Mouse (Mus musculus) leukemia stem cell, adult 10-12 weeks (primary cell): Measurements from ENCODE around the gene Top3b. TPM values are rescaled to one million over a fixed set of nuclear protein-coding genes. Genes with fewer than 3 reads are reported as not detected.

ENCODE experiments used
- polyA plus RNA-seq: library from polyadenylated mRNA; stranded (reverse); fragments of >175 nt; gene quantifications from 2 replicates; pipeline ENCODE4 v1.2.3, GENCODE M21; 2012; ENCODE audit warnings: low replicate concordance

Top3b gene
- polyA plus RNA-seq, result 20.5 and 38.6 TPM in 2 replicates

DNA sequence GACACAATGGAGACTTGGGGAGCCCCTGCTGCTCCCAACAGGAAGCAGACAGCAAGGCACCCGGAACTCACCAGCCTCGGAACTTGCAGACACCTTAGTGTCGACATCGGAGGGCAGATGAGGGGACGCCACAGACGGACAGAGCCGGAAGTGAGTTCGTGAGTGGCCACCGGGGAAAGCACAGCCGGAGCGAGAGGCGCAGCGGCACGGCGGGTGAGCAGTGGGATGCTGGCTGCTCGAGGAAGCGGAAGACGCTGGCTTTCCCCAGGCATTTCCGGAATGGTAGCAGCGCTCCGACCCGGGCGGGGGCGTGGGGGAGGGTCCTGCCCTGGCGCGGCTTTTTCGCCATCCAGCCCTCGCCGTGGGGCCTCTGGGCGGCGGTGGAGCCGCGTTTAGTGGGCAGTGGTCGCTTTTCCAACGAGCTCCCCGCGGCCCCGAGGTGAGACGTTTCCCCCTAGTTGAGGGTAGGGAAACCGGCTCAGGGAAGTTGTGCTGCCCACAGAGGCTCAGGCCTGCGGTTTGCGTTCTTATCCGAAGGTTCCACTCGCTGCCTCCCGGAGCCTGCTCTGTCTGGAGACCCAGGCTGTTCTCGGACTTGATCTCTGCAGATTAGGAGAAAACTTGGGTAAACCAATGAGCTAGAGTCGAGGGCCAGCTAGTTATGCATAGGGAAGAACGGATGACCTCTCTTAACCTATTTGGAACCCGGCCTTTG, at the start of gene Top3b, which contains the start of gene Vpreb1:
TSS of gene Top3b (plus strand) at position 120 of the 715 bp plus-strand sequence.
TSS of gene Vpreb1 (minus strand) at position 227 of the 715 bp plus-strand sequence.

DNA sequence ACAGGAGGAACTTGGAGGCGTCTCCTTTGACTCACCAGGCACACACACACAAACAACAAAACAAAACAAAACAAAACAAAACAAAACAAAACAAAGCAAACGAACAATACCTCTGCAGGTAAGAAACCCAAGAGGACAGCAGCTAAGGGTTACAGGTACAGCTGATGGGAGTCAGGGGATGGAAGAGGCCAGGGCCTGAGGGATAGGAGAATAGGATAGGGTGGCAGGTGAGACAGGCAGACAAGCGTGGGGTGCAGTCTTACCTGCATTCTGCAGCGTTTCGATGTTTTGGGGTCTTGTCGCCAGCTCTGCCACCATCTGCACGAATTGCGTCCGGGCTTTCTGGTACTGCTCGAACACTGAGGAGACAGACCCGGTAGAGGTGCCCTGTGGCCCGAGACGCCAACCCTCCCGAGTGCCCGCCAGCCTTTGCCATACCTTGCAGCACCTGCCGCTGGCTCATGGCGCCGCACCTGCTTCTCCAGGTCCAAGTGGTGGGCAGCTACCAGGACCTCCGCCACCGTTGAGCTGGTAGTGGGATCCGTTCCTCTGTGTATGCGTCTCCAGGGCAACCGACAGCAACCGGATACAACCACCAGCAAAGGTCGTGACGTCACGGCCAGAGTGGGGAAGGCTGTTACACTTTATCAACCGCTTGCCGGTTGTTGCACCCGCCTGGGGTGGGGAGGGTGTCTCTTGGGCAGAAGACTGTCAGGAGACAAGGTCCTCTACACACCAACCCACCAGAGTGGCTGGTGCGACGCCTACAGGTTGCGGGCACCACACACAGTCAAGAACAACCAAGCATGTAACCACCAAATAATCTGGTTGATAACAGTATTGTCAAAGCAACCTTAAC, 41.5 kb upstream of the Top3b start, which contains the start of gene Spag6l:
TSS of gene Spag6l (minus strand) at position 700 of the 859 bp plus-strand sequence.

DNA sequence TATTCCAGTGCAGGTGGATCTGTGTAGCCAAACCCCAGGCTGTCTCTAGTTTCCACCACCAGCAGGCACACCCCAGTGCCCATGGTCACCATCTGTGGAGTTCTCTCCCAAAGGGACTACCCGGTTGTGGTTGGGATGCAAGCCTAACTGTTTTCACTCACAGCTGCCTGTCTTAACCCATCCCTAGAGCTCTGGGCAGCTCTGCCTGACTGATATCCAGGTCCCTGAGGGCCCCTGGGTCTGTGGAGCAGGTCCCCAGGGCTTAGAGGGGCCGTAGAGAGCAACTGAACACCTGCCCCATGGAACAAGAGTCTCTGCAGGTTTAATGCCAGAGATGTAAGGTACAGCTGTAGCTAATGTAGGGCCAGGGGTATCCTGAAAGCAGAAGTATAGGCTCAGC, 6.6 kb upstream of the Top3b start, which contains the start of gene Igll1:
TSS of gene Igll1 (minus strand) at position 8 of the 400 bp plus-strand sequence.

DNA sequence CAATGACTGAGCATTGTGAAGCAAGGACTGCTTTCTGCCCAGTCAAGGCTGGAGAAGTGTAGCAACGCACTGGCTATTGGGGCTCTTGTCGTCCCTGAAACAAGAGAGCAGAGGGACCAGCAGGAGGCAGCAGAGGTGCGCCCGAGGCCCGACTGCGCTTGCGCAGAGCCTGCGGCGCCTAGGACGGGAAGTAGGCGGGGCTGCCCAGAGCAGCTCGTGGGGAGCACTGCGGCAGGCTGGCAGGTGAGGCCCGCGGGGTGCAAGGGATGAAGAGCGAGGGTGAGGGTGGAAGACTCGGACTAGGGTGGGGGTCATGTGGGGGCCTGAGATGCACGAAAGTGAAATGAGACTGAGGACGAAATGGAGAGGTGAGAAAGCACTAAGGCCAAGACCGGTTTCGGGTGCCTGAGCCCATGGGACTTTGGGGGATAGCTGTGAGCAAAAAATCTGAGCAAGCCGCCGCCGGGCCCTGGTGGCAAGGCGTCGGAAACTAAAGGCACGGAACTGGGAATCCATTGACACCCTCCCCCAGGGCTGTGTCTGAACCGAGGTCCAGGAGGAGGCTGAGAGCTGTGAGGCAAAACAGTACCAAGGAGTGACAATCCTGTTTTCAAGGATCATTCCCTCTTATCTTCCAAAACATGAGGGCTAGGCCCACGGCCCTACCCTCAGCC, 26.0 kb downstream of the Top3b start, which contains the start of gene Ppm1f:
TSS of gene Ppm1f (plus strand) at position 88 of the 674 bp plus-strand sequence.

Other genes with a start within 250 kb of the Top3b start
- gene Olfr19, start 194.3 kb upstream of the Top3b start, polyA plus RNA-seq, result not detected in 2 replicates
- gene Spag6l, start 41.3 kb upstream of the Top3b start, polyA plus RNA-seq, result not detected in 2 replicates
- 0.36 TPM in 1 of 2 replicates, not detected in the other for gene Igll1, start 6.8 kb upstream of the Top3b start, polyA plus RNA-seq
- gene Vpreb1, start 107 bp downstream of the Top3b start, polyA plus RNA-seq, result not detected in 2 replicates
- 1.7 and 6.7 TPM in 2 replicates for gene Ppm1f, start 25.7 kb downstream of the Top3b start, polyA plus RNA-seq
- 38.0 and 46.6 TPM in 2 replicates for gene Mapk1, start 112.6 kb downstream of the Top3b start, polyA plus RNA-seq
- not detected in 2 replicates for gene Ypel1, start 199.0 kb downstream of the Top3b start, polyA plus RNA-seq
- 51.0 and 90.8 TPM in 2 replicates for gene Ppil2, start 240.5 kb downstream of the Top3b start, polyA plus RNA-seq